Mouse (Mus musculus) layer of hippocampus, postnatal 25 days (tissue): ENCODE results near the gene Dennd4b. TPM values are rescaled to one million over a fixed set of nuclear protein-coding genes. Genes with fewer than 3 reads are reported as not detected.
"Not testable (repeated sequence)": the region's sequence is repeated elsewhere in the genome, so short reads cannot be mapped to it uniquely, and the experiment has no call there.

Source experiments
- DNase-seq, 2 experiments: peaks; one replicate each; pipeline ENCODE4 v3.0.0; 2022; ENCODE audit warnings: mixed read lengths in 2 of 2, low spot score in 1 of 2; ENCODE audit errors: extremely low spot score in 1 of 2
- total RNA-seq, 2 experiments: library from RNA; stranded (reverse); gene quantifications; 2 replicates each; pipeline ENCODE4 v1.2.3; 2021

Dennd4b gene
- total RNA-seq, 2 experiments from 2014 or later = 31.6 to 34.1 TPM

GRCm38 (mm10) chr3:90252659-90253058, 12.3 kb upstream of the Dennd4b start:
- not testable (repeated sequence) for DNase-seq

- DNase-seq = not testable (repeated sequence)
Observed at GRCm38 (mm10) chr3:90253174-90253573, 11.8 kb upstream of the Dennd4b start.

- peak; percentile 79 to 85 for DNase-seq
Observed at GRCm38 (mm10) chr3:90253653-90254418, 11.1 kb upstream of the Dennd4b start, which contains the start of gene Crtc2. Gene Crtc2, plus strand, starts transcription at chr3:90254163.

GRCm38 (mm10) chr3:90254419-90255193, 10.4 kb upstream of the Dennd4b start:
- no peak for DNase-seq

GRCm38 (mm10) chr3:90255194-90255565, 9.8 kb upstream of the Dennd4b start:
- no peak for DNase-seq

GRCm38 (mm10) chr3:90255784-90256353, 9.1 kb upstream of the Dennd4b start:
- no peak for DNase-seq

GRCm38 (mm10) chr3:90256731-90257530, 8.1 kb upstream of the Dennd4b start:
- DNase-seq = no peak

GRCm38 (mm10) chr3:90258521-90258920, 6.5 kb upstream of the Dennd4b start:
- no peak for DNase-seq

- DNase-seq = no peak
Observed at GRCm38 (mm10) chr3:90263121-90263771, 1.7 kb upstream of the Dennd4b start.

- no peak for DNase-seq
Observed at GRCm38 (mm10) chr3:90264687-90265033, 325 bp upstream of the Dennd4b start.

- peak in 1 of 2 experiments; percentile 67 for DNase-seq
Observed at GRCm38 (mm10) chr3:90265932-90266741, 1.2 kb downstream of the Dennd4b start.

GRCm38 (mm10) chr3:90266901-90267775, 2.2 kb downstream of the Dennd4b start:
- no peak for DNase-seq

- no peak for DNase-seq
Observed at GRCm38 (mm10) chr3:90268190-90268589, 3.2 kb downstream of the Dennd4b start.

GRCm38 (mm10) chr3:90268971-90269370, 4.0 kb downstream of the Dennd4b start:
- no peak for DNase-seq

- DNase-seq = no peak
Observed at GRCm38 (mm10) chr3:90270784-90271183, 5.8 kb downstream of the Dennd4b start.

GRCm38 (mm10) chr3:90272170-90272569, 7.2 kb downstream of the Dennd4b start:
- DNase-seq = no peak

- no peak for DNase-seq
Observed at GRCm38 (mm10) chr3:90273855-90274254, 8.9 kb downstream of the Dennd4b start.

- no peak for DNase-seq
Observed at GRCm38 (mm10) chr3:90275286-90275685, 10.3 kb downstream of the Dennd4b start.
